Mouse (Mus musculus) ES-Bruce4 (cell line): ENCODE data around the gene Pknox2.

Experiments
- CTCF ChIP-seq: IDR thresholded peaks from one replicate; pipeline ENCODE4 v1.8.1; 2011; ENCODE audit warnings: low read depth, low read length
- EP300 ChIP-seq: IDR thresholded peaks from 2 replicates; pipeline ENCODE4 v1.6.1; 2011; ENCODE audit warnings: low read depth, low read length; ENCODE audit not compliant: insufficient read depth
- POLR2A ChIP-seq: IDR thresholded peaks from one replicate; pipeline ENCODE4 v1.8.1; 2011; ENCODE audit warnings: low read length; ENCODE audit not compliant: insufficient read depth

GRCm38 (mm10) chr9:37035248-37035647 lies 112.0 kb downstream of the Pknox2 start:
- peak; percentile 14 for TF ChIP-seq CTCF
- TF ChIP-seq POLR2A = no peak
- no peak for TF ChIP-seq EP300
